Mouse (Mus musculus) G1E (cell line): ENCODE results near the gene Pkdcc.

Source experiments
- CTCF ChIP-seq: IDR thresholded peaks from 2 replicates; pipeline ENCODE4 v1.5.1; 2012; ENCODE audit warnings: low read depth, low read length, inconsistent platforms, mixed read lengths
- GATA1 ChIP-seq: IDR thresholded peaks from 2 replicates; pipeline ENCODE4 v1.6.1; 2012; ENCODE audit warnings: borderline replicate concordance, low read length, inconsistent platforms, mixed read lengths
- GATA2 ChIP-seq: IDR thresholded peaks from 2 replicates; pipeline ENCODE4 v1.6.1; 2012; ENCODE audit warnings: low read depth, low read length, inconsistent platforms, borderline replicate concordance
- POLR2AphosphoS5 ChIP-seq: IDR thresholded peaks from 2 replicates; pipeline ENCODE4 v1.6.1; 2012; ENCODE audit warnings: low read depth, low read length, inconsistent platforms; ENCODE audit not compliant: insufficient replicate concordance
- TAL1 ChIP-seq: conservative IDR thresholded peaks from 2 replicates; pipeline ENCODE4 v1.6.1; 2012; ENCODE audit warnings: low read depth, low read length, inconsistent platforms, mixed read lengths

- no peak for TF ChIP-seq CTCF
- no peak for TF ChIP-seq POLR2AphosphoS5
- no peak for TF ChIP-seq TAL1
- no peak for TF ChIP-seq GATA1
- TF ChIP-seq GATA2, result no peak
Measured at GRCm38 (mm10) chr17:83244502-83244901, 29.4 kb downstream of the Pkdcc start.
